Mouse (Mus musculus) left cerebral cortex, adult 2 months (tissue): ENCODE results near the gene Pip5k1c. TPM values are rescaled to one million over a fixed set of nuclear protein-coding genes. Genes with fewer than 3 reads are reported as not detected.

Experiments
- DNase-seq, 2 experiments: peaks; one replicate each; pipeline ENCODE4 v3.0.0; 2021 to 2022; ENCODE audit warnings: low spot score in 2 of 2, mixed read lengths in 1 of 2; ENCODE audit errors: extremely low spot score in 1 of 2
- H3K27ac ChIP-seq: fragments of 200-600 bp; 2 replicates; pipeline ENCODE4 v1.8.1; 2022
- H3K4me3 ChIP-seq: fragments of 200-600 bp; 2 replicates; pipeline ENCODE4 v1.8.1; 2022
- CTCF ChIP-seq: fragments of 200-600 bp; IDR thresholded peaks from 2 replicates; pipeline ENCODE4 v1.8.1; 2022; ENCODE audit warnings: antibody characterized with exemption, mild to moderate bottlenecking, moderate library complexity
- intact Hi-C: fragments of 180-260 bp; cut with DNase I; formaldehyde crosslinking; loops from one replicate; pipeline ENCODE4 v1.15.1; 2025
- total RNA-seq, 2 experiments: library from RNA; stranded (reverse); gene quantifications; 2 replicates each; pipeline ENCODE4 v1.2.3; 2021

Pip5k1c gene
- total RNA-seq, 2 experiments from 2014 or later = 431 TPM

GRCm38 (mm10) chr10:81295185-81295584 is 2.4 kb downstream of the Pip5k1c start:
- peak overlapping the region; percentile 98 for H3K27ac ChIP-seq

DNA sequence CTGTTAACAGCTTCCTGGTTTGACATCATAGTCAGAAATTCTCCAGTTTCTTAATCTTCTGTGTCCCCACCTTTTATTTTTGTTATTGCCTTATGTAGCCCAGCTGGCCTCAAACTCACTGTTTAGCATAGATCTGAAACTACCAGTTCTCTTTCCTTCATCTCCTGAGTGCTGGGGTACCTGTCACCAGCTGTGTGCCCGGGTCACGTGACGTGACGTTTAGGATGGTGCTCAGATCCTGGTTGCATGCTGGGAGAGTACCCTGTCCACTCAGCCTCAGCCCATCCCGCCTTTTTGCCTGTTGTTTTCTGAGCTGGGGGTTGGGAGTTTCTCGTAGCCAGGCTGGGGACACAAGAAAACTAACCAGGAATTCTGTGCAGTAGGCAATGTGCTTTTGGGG is 4.5 kb downstream of the Pip5k1c start:
- intact Hi-C loops = no loop called here
- no peak for DNase-seq
- TF ChIP-seq CTCF = no peak
- Histone ChIP-seq H3K27ac (peak overlapping the region; percentile 98), H3K4me3 (no peak overlapping the region)

More at GRCm38 (mm10) chr10:81295185-81295584, 2.4 kb downstream of the Pip5k1c start:
- H3K4me3 ChIP-seq = peak overlapping the region; percentile 96
- intact Hi-C loops = no loop called here
- TF ChIP-seq CTCF = no peak
- DNase-seq = peak in 1 of 2 experiments; percentile 56

DNA sequence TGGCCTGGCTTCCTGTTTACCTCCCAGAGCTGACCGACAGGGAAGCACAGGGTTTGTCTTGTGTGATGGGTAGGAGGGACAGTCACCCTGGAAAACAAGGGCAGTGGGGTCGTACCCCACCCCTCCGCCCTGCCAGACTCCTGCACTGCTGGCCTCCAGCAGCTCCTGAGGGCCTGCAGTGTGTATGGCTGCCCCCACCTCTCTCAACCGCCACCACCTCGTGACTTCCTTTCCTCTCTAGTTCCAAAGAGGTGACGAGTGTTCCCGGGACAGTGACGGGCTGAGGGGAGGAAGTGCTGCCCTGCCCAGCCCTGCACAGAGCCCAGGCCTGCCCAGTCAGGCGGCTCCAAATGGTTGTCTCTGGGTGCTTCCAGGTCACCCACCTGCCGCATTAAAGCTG is 5.1 kb downstream of the Pip5k1c start:
- peak overlapping the region; percentile 98 for H3K27ac ChIP-seq
- no peak for DNase-seq
- no peak for TF ChIP-seq CTCF
- intact Hi-C loops = no loop called here
- H3K4me3 ChIP-seq = no peak overlapping the region

- peak overlapping the region; percentile 98 for H3K27ac ChIP-seq
- peak; percentile 55 to 78 for DNase-seq
- intact Hi-C loops = no loop called here
- no peak overlapping the region for H3K4me3 ChIP-seq
- TF ChIP-seq CTCF = peak; percentile 24
Observed at GRCm38 (mm10) chr10:81298369-81299100, 5.8 kb downstream of the Pip5k1c start.

DNA sequence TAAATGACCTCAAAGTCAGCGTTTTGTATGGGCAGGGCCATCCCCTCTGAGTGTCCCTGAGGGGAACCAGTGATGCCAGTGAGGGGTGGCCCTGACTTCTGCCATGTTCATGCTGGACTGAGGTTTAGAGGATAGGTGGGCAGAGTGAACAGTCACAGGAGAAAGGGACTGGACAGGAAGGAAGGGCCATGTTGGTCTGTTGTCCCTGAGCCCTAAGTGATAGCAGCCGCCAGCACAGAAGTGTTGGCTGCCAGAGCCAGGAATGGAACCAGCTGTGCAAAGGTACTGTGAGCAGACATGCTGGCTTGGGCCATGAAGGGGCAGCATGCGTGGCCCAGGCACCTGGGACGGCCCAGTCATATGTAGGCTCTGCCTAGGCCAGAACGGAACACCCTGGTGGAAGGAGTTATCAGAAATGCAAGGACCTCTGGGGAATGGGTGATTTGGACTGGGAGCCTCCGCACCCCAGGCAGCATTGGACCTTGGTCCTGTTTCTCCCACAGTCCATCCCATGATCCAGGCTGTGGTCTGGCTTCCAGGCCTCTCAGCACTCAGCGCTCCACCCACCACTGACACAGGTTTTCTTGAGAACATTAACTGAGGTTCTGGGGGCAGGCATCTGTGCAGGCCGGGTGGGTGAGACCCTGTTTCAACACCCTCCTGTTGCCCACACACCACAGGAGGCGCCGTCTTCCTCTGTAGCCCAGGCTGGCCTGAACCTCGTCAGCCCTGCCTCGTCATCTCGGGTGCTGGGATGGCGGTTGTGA is 7.0 kb downstream of the Pip5k1c start:
- TF ChIP-seq CTCF = no peak
- peak overlapping the region; percentile 98 for H3K27ac ChIP-seq
- intact Hi-C loops = no loop called here
- H3K4me3 ChIP-seq = no peak overlapping the region
- DNase-seq = no peak

- peak overlapping the region; percentile 98 for H3K27ac ChIP-seq
- no peak for TF ChIP-seq CTCF
- intact Hi-C loops = no loop called here
- no peak for DNase-seq
- H3K4me3 ChIP-seq = no peak overlapping the region
Observed at GRCm38 (mm10) chr10:81300352-81300907, 7.7 kb downstream of the Pip5k1c start.

DNA sequence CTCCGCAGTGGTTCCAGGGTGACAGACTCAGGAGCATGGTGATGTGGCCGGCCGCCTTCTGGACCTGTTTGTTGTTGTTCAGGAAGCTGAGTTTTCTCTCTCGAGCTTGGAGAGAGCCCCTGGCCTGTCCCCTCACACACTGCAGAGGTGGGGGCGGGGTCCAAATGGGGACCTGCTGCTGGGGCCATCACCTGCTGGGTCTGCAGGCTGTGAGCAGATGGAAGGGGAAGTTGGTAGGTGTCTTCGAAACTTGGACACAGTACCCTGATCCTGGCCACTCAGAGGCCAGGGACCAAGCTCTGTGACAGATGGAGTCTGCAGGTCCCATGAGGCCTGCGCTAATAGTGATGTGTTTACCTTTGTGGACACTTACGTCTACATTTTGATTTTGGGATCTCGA is 8.6 kb downstream of the Pip5k1c start:
- intact Hi-C loops = no loop called here
- DNase-seq = no peak
- Histone ChIP-seq H3K27ac (peak overlapping the region; percentile 94; the same call in 1 of the 2 replicates), H3K4me3 (no peak overlapping the region)
- no peak for TF ChIP-seq CTCF

- Histone ChIP-seq H3K4me3 (peak overlapping the region; percentile 41), H3K27ac (peak overlapping the region; percentile 94)
- TF ChIP-seq CTCF = no peak
- intact Hi-C loops = no loop called here
- DNase-seq = no peak
Observed at GRCm38 (mm10) chr10:81302288-81302687, 9.5 kb downstream of the Pip5k1c start.

DNA sequence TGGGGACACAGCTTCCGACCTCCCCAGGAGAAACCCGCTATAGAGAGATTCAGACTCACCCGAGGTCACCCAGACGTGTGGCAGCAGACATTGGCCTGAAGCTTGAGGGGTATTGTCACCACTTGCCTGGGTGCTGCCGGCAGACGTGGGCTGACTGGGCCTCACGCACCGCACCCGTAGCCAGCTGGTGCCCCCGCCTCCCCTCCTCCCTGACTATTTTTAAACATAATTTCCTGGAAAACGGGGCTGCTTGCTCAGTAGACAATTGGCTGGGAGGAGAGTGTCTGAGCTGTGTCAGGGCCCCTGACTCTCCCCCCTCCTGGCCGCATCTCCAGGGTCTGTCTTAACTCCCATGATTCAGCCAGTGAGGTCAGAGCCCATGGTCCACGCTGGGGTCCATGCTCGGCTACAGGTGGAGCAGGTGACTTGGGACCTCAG is 10.0 kb downstream of the Pip5k1c start:
- DNase-seq = peak; percentile 72 to 76
- intact Hi-C loops = no loop called here
- TF ChIP-seq CTCF = no peak
- H3K27ac ChIP-seq = peak overlapping the region; percentile 94
- peak overlapping the region; percentile 41 for H3K4me3 ChIP-seq

GRCm38 (mm10) chr10:81303258-81303657 is 10.5 kb downstream of the Pip5k1c start:
- intact Hi-C loops = no loop called here
- Histone ChIP-seq H3K27ac (peak overlapping the region; percentile 94), H3K4me3 (peak overlapping the region; percentile 41)
- no peak for TF ChIP-seq CTCF
- DNase-seq = no peak

- no peak for TF ChIP-seq CTCF
- intact Hi-C loops = no loop called here
- Histone ChIP-seq H3K27ac (peak overlapping the region; percentile 94), H3K4me3 (no peak overlapping the region)
- no peak for DNase-seq
Observed at GRCm38 (mm10) chr10:81303761-81304160, 11.0 kb downstream of the Pip5k1c start.
